Mouse (Mus musculus): ENCODE measurements at regions not wholly inside any gene's neighbourhood (a gene's known extent, or its start where the extent isn't known, plus 50 kb on each side); places are given as distances from the start of the nearest gene placed in this dataset.
"Not testable (repeated sequence)": the region's sequence is repeated elsewhere in the genome, so short reads cannot be mapped to it uniquely, and the experiment has no call there.

DNA sequence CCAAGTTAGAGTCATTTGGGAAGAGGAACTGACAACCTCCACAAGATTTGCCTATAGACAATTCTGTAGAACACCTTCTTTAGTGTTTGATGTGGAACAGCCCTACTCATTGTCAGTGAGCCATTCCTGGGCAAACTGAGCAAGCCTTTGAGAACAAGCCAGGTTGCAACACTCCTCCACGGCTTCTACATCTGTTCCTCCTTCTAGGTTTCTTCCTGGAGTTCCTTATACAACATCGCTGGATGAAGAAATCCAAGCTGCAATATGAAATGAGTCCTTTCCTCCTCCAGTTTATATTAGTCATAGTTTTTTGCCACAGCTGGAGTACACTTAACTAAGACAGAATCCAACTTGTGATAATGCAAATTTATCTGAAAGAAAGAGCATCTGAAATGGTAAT is 1197.9 kb upstream of the Rag2 start:
- H3K4me2 ChIP-seq (replicated peaks; ENCODE audit: low read depth, low read length), result no peak overlapping the region
- no peak overlapping the region for H3K4me3 ChIP-seq (ENCODE audit: low read depth, low read length)
- no peaks in the 10 kb centered on the region for H3K36me3 ChIP-seq (ENCODE audit: control insufficient read depth, insufficient read depth, low read length)
- H3K9me3 ChIP-seq (ENCODE audit: control insufficient read depth, low read length), result no peaks in the 10 kb centered on the region
- H3K27me3 ChIP-seq (ENCODE audit: control insufficient read depth, insufficient read depth, low read length), result no peaks in the 10 kb centered on the region
- WGBS, result 93% methylated on average over 2 of the region's 2 CpGs
- no peaks in the 10 kb centered on the region for H3K4me1 ChIP-seq (replicated peaks; ENCODE audit: control insufficient read depth, insufficient read depth, low read length)
- no peak overlapping the region for H3K27ac ChIP-seq (ENCODE audit: low read depth, low read length)
- no peak overlapping the region for H3K9ac ChIP-seq (ENCODE audit: low read depth, low read length)
- DNase-seq (ENCODE audit: low spot score) (no peak), ATAC-seq (ENCODE audit: low FRiP score) (no peak)

DNA sequence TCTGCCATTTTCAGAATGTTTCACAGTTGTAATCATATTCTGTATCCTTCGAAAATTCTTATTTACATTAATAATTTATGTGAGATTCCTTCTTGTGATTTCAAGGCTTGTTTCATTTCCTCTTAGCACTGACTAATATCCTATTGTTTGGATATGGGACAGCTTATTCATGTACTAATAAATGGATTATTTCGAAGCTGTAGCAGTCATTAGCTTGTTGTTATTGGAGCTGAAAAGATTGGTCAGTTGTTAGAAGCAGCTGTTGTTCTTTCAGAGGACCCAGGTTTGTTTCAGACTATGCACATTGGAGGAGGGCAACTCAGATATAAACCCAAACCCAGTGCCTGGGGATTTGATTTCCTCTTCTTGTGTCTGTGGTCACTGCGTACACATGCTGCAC is 1189.5 kb upstream of the Rag2 start:
- no peak overlapping the region for H3K4me3 ChIP-seq (ENCODE audit: low read depth, low read length)
- H3K36me3 ChIP-seq (ENCODE audit: control insufficient read depth, insufficient read depth, low read length), result no peaks in the 10 kb centered on the region
- H3K27ac ChIP-seq (ENCODE audit: low read depth, low read length), result no peak overlapping the region
- 90% methylated on average over 3 of the region's 3 CpGs for WGBS
- H3K9ac ChIP-seq (ENCODE audit: low read depth, low read length), result no peak overlapping the region
- ATAC-seq (ENCODE audit: low FRiP score) (no peak), DNase-seq (ENCODE audit: low spot score) (no peak)
- H3K4me1 ChIP-seq (replicated peaks; ENCODE audit: control insufficient read depth, insufficient read depth, low read length), result no peaks in the 10 kb centered on the region
- no peaks in the 10 kb centered on the region for H3K27me3 ChIP-seq (ENCODE audit: control insufficient read depth, insufficient read depth, low read length)
- no peak overlapping the region for H3K4me2 ChIP-seq (replicated peaks; ENCODE audit: low read depth, low read length)
- no peaks in the 10 kb centered on the region for H3K9me3 ChIP-seq (ENCODE audit: control insufficient read depth, low read length)

DNA sequence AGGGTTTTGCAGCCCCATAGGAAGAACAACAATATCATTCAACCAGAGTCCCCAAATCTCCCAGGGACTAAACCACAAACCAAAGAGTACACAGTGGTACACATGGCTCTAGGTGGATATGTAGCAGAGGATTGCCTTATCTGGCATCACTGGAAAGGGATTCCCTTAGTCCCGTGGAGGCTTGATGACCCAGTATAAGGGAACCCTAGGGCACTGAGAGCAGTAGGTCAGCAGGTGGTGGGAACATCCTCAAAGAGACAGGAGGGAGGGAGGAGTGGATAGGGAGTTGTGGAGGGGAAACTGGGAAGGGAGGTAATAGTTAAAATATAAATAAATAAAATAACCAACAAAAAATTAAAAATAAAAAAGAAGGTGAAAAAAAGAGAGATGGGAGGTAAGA is 1178.7 kb upstream of the Rag2 start:
- no peaks in the 10 kb centered on the region for H3K9me3 ChIP-seq (ENCODE audit: control insufficient read depth, low read length)
- no peak overlapping the region for H3K9ac ChIP-seq (ENCODE audit: low read depth, low read length)
- H3K4me2 ChIP-seq (replicated peaks; ENCODE audit: low read depth, low read length), result no peak overlapping the region
- H3K27me3 ChIP-seq (ENCODE audit: control insufficient read depth, insufficient read depth, low read length), result no peaks in the 10 kb centered on the region
- no peak for DNase-seq (ENCODE audit: low spot score)
- no peak for ATAC-seq (ENCODE audit: low FRiP score)
- 72% methylated on average over 1 of the region's 1 CpGs for WGBS
- H3K4me1 ChIP-seq (replicated peaks; ENCODE audit: control insufficient read depth, insufficient read depth, low read length), result no peaks in the 10 kb centered on the region
- H3K36me3 ChIP-seq (ENCODE audit: control insufficient read depth, insufficient read depth, low read length), result no peaks in the 10 kb centered on the region
- H3K27ac ChIP-seq (ENCODE audit: low read depth, low read length), result no peak overlapping the region
- H3K4me3 ChIP-seq (ENCODE audit: low read depth, low read length), result no peak overlapping the region

DNA sequence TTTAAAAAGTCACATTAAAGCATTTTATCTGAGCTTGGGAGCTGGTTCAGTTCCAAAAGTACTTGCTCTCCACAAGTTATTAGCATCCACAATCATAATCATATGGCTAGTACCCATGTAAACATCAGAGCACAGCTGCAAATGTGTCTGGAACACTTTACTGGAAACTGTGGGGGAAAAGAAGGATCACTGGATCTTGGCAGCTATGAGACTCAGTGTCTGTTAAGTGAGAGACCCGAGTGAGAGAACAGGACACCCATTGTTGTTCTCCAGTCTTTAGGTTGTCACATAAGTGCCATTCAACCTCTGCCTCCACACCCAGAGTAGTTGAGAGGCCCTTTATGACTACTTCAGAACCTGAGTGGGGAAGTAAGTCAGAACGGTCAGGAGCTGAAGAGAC is 1178.2 kb upstream of the Rag2 start:
- H3K27ac ChIP-seq (ENCODE audit: low read depth, low read length), result no peak overlapping the region
- DNase-seq (ENCODE audit: low spot score) (no peak), ATAC-seq (ENCODE audit: low FRiP score) (no peak)
- H3K27me3 ChIP-seq (ENCODE audit: control insufficient read depth, insufficient read depth, low read length), result no peaks in the 10 kb centered on the region
- 69% methylated on average over 2 of the region's 2 CpGs for WGBS
- H3K4me1 ChIP-seq (replicated peaks; ENCODE audit: control insufficient read depth, insufficient read depth, low read length), result no peaks in the 10 kb centered on the region
- H3K9me3 ChIP-seq (ENCODE audit: control insufficient read depth, low read length), result no peaks in the 10 kb centered on the region
- no peak overlapping the region for H3K9ac ChIP-seq (ENCODE audit: low read depth, low read length)
- H3K36me3 ChIP-seq (ENCODE audit: control insufficient read depth, insufficient read depth, low read length), result no peaks in the 10 kb centered on the region
- H3K4me3 ChIP-seq (ENCODE audit: low read depth, low read length), result no peak overlapping the region
- no peak overlapping the region for H3K4me2 ChIP-seq (replicated peaks; ENCODE audit: low read depth, low read length)

DNA sequence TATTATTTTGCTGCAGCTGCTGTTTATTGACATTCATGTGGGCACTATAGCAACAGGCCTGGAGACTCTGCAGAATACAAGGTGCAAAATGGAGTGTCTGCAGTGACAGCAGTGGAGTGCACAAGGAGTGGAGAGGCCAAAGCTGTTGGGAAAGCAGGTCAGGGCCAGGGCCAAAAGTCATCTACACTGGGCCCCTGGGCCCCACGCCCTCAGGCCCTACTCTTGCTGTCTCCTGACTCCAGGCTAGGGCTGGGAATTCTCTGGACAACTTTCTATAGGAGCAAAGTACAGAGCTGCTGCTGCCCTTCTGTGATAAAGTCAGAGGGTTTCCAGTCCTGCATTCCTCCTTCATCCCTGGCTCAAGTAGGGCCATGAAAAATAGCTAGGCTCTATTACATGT is 1164.9 kb upstream of the Rag2 start:
- not testable (repeated sequence) for H3K27ac ChIP-seq (ENCODE audit: low read depth, low read length); H3K4me3 ChIP-seq (ENCODE audit: low read depth, low read length); DNase-seq (ENCODE audit: low spot score); H3K4me2 ChIP-seq (replicated peaks; ENCODE audit: low read depth, low read length); H3K9me3 ChIP-seq (ENCODE audit: control insufficient read depth, low read length); H3K9ac ChIP-seq (ENCODE audit: low read depth, low read length); ATAC-seq (ENCODE audit: low FRiP score); H3K27me3 ChIP-seq (ENCODE audit: control insufficient read depth, insufficient read depth, low read length); H3K4me1 ChIP-seq (replicated peaks; ENCODE audit: control insufficient read depth, insufficient read depth, low read length); H3K36me3 ChIP-seq (ENCODE audit: control insufficient read depth, insufficient read depth, low read length)
- WGBS, result no CpG with 5 or more reads among the region's 1 CpGs

DNA sequence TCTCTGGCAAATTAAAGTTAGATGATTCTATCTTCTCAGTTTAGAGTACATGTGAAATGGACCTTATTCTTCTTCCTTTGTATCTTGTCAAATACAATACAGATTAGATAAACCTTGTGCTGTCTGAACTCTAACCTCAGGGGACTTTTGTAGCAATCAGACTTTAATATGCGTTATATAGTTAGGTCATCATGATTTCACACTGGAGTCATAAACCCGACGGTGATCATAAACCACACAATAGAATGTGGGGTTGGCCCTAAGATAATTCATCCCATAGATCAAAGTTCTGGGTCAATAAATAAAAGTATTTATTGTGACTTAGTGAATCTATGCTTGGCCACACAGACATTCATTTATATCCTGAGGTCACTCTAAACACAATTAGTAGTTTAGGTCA is 1138.3 kb upstream of the Rag2 start:
- H3K36me3 ChIP-seq (ENCODE audit: control insufficient read depth, insufficient read depth, low read length); H3K9ac ChIP-seq (ENCODE audit: low read depth, low read length); H3K4me3 ChIP-seq (ENCODE audit: low read depth, low read length); H3K4me2 ChIP-seq (replicated peaks; ENCODE audit: low read depth, low read length); ATAC-seq (ENCODE audit: low FRiP score); H3K27me3 ChIP-seq (ENCODE audit: control insufficient read depth, insufficient read depth, low read length); DNase-seq (ENCODE audit: low spot score); H3K4me1 ChIP-seq (replicated peaks; ENCODE audit: control insufficient read depth, insufficient read depth, low read length); H3K27ac ChIP-seq (ENCODE audit: low read depth, low read length); H3K9me3 ChIP-seq (ENCODE audit: control insufficient read depth, low read length): not testable (repeated sequence)
- WGBS, result no CpG with 5 or more reads among the region's 3 CpGs

DNA sequence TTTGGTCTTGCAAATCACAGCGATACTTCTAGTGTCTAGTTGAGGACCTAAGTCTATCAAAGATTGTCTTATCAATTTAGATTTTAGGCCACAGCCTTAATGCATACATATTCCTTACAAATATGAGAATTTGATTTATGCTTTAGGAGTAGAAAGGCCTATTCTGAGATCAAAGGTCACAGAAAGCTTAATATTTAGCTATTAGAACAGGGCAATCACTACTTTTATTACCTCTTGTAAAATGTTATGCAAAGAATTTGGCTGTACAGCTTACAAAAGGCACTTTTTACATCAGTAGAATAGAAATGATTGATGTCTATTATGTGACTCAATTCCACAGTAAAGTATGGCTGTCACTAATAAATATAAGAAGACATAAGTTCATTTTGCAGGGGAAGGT is 1119.4 kb upstream of the Rag2 start:
- not testable (repeated sequence) for H3K27ac ChIP-seq (ENCODE audit: low read depth, low read length); ATAC-seq (ENCODE audit: low FRiP score); H3K9me3 ChIP-seq (ENCODE audit: control insufficient read depth, low read length); H3K9ac ChIP-seq (ENCODE audit: low read depth, low read length); H3K4me1 ChIP-seq (replicated peaks; ENCODE audit: control insufficient read depth, insufficient read depth, low read length); H3K36me3 ChIP-seq (ENCODE audit: control insufficient read depth, insufficient read depth, low read length); H3K4me3 ChIP-seq (ENCODE audit: low read depth, low read length); H3K4me2 ChIP-seq (replicated peaks; ENCODE audit: low read depth, low read length); DNase-seq (ENCODE audit: low spot score); H3K27me3 ChIP-seq (ENCODE audit: control insufficient read depth, insufficient read depth, low read length)
- no CpG with 5 or more reads among the region's 1 CpGs for WGBS

Data from hindbrain, embryonic 11.5 days (tissue).